Mouse (Mus musculus) G1E (cell line): ENCODE data around the gene Hsd17b6. TPM values are rescaled to one million over a fixed set of nuclear protein-coding genes. Genes with fewer than 3 reads are reported as not detected.

Experiments used
- ATAC-seq: 2 replicates; pipeline ENCODE4 v1.8.0; 2016; ENCODE audit warnings: mild to moderate bottlenecking; ENCODE audit not compliant: insufficient number of reproducible peaks, poor library complexity, low FRiP score, severe bottlenecking; ENCODE audit errors: extremely low read depth
- DNase-seq: peaks from one replicate; pipeline ENCODE4 v3.0.0; 2012; ENCODE audit warnings: low spot score
- H3K27me3 ChIP-seq: 2 replicates; pipeline ENCODE4 v1.6.1; 2012; ENCODE audit warnings: mild to moderate bottlenecking, low read length, inconsistent platforms; ENCODE audit not compliant: insufficient read depth
- H3K36me3 ChIP-seq: replicated peaks from 2 replicates; pipeline ENCODE3; 2012; ENCODE audit warnings: mild to moderate bottlenecking, inconsistent platforms
- H3K4me1 ChIP-seq: 2 replicates; pipeline ENCODE4 v1.6.1; 2012; ENCODE audit warnings: low read depth, low read length, inconsistent platforms, mixed read lengths; ENCODE audit not compliant: insufficient read depth
- H3K4me3 ChIP-seq: 2 replicates; pipeline ENCODE4 v1.5.1; 2012; ENCODE audit warnings: low read depth, mild to moderate bottlenecking, inconsistent platforms, low read length, moderate library complexity, mixed read lengths
- H3K9me3 ChIP-seq: replicated peaks from 2 replicates; pipeline ENCODE4 v1.6.1; 2012; ENCODE audit warnings: inconsistent platforms
- CTCF ChIP-seq: IDR thresholded peaks from 2 replicates; pipeline ENCODE4 v1.5.1; 2012; ENCODE audit warnings: low read depth, low read length, inconsistent platforms, mixed read lengths
- GATA1 ChIP-seq: IDR thresholded peaks from 2 replicates; pipeline ENCODE4 v1.6.1; 2012; ENCODE audit warnings: borderline replicate concordance, low read length, inconsistent platforms, mixed read lengths
- GATA2 ChIP-seq: IDR thresholded peaks from 2 replicates; pipeline ENCODE4 v1.6.1; 2012; ENCODE audit warnings: low read depth, low read length, inconsistent platforms, borderline replicate concordance
- POLR2AphosphoS5 ChIP-seq: IDR thresholded peaks from 2 replicates; pipeline ENCODE4 v1.6.1; 2012; ENCODE audit warnings: low read depth, low read length, inconsistent platforms; ENCODE audit not compliant: insufficient replicate concordance
- TAL1 ChIP-seq: conservative IDR thresholded peaks from 2 replicates; pipeline ENCODE4 v1.6.1; 2012; ENCODE audit warnings: low read depth, low read length, inconsistent platforms, mixed read lengths
- polyA plus RNA-seq: library from polyadenylated mRNA; stranded (reverse); fragments of >175 nt; gene quantifications from 2 replicates; pipeline ENCODE4 v1.2.3, GENCODE M21; 2012
- total RNA-seq, 2 experiments: library from RNA; stranded (forward) in 1 of 2; stranded (reverse) in 1 of 2; fragments of 200-1000 nt in 1 of 2; fragments of >200 nt in 1 of 2; fragmentation: Nextera tagmentation in 1 of 2; gene quantifications; 2 replicates each; pipeline ENCODE4 v1.2.3; 2014 to 2017

Hsd17b6 gene
- total and polyA plus RNA-seq, 3 experiments = 0.05 TPM; not detected in 2

DNA sequence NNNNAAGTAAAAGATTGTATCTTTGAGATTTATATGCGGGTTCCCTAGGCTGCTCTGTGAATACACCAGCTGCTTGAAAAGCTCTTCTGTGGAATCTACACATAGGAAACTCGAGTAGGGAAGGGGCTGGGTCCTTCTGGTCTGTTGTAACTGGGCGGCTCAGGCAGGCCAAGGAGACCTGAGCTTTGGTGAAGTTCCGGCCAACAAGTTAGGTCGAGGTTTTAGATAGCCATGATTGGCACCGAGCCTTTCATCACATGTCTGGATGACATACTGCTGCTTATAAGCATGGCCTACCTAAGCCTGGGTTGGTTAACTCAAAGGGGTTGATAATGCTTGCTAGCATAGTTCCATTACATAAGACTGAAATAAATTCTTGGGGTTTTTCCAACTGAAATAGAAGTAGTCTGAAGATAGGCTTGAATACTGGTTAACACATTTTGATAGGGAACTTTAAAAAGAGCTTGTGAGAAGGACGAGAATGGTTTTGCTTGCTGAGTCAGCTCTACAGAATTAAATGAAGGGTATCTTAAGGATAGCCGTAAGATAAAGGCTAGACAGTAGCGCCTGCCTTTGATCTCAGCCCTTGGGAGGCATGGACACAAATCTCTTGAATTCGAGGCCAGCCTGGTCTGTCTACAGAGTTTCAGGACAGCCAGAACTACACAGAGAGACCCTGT, 29.5 kb upstream of the Hsd17b6 start:
- Histone ChIP-seq H3K4me1 (peaks cover 52% of the 10 kb centered on the region), H3K4me3 (peak overlapping the region; percentile 81), H3K36me3 (peaks cover 55% of the 10 kb centered on the region)

DNA sequence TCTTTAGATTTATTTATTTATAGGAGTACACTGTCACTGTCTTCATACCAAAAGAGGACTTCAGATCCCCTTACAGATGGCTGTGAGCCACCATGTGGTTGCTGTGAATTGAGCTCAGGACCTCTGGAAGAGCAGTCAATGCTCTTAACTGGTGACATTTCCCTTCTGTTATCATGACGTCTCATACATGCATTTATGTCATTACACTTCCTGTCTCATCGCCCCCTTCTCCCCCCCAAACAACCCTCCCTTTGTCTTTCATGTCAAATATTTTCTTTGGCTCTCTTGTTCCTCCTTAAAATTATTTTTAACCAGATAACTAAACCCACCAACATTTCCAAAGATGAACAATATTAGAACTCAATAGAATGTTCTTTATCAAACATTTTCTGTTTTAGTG, 23.4 kb upstream of the Hsd17b6 start:
- no peaks in the 10 kb centered on the region for H3K9me3 ChIP-seq
- peaks cover 7% of the 10 kb centered on the region for H3K4me1 ChIP-seq
- peaks cover 60% of the 10 kb centered on the region for H3K36me3 ChIP-seq
- no peak overlapping the region for H3K4me3 ChIP-seq
- DNase-seq = no peak
- no peaks in the 10 kb centered on the region for H3K27me3 ChIP-seq
- TF ChIP-seq CTCF (no peak), POLR2AphosphoS5 (no peak), GATA2 (no peak), GATA1 (no peak), TAL1 (no peak)
- no peak for ATAC-seq

More for the DNA sequence above, 29.5 kb upstream of the Hsd17b6 start:
- TF ChIP-seq GATA2 (no peak), TAL1 (no peak), CTCF (no peak), POLR2AphosphoS5 (no peak), GATA1 (no peak)
- Histone ChIP-seq H3K9me3 (no peaks in the 10 kb centered on the region), H3K27me3 (no peaks in the 10 kb centered on the region)
- DNase-seq (no peak), ATAC-seq (no peak)

DNA sequence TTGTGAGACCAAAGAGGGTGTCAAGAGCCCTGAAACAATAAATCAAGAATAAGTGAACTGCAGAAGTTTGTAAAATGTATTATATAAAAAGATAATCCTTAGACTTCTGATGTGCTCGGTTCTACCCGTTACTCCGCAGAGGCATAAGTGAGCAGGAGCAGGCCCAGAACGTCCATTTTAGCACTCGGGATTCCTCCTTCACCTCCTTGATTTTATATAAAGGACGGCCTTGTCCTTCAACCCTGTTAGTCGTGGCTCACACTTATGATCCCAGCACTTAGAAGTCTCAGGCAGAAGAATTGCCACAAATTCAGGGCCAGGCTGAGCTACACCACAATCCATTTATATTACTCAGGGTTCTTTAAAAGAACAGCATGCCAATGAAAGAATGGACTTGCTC, 22.5 kb upstream of the Hsd17b6 start:
- H3K4me3 ChIP-seq = no peak overlapping the region
- no peaks in the 10 kb centered on the region for H3K27me3 ChIP-seq
- DNase-seq = no peak
- ATAC-seq = no peak
- H3K4me1 ChIP-seq = peaks cover 6% of the 10 kb centered on the region
- H3K36me3 ChIP-seq = peaks cover 67% of the 10 kb centered on the region
- TF ChIP-seq POLR2AphosphoS5 (no peak), TAL1 (no peak), GATA2 (no peak), GATA1 (no peak), CTCF (no peak)
- H3K9me3 ChIP-seq = no peaks in the 10 kb centered on the region

DNA sequence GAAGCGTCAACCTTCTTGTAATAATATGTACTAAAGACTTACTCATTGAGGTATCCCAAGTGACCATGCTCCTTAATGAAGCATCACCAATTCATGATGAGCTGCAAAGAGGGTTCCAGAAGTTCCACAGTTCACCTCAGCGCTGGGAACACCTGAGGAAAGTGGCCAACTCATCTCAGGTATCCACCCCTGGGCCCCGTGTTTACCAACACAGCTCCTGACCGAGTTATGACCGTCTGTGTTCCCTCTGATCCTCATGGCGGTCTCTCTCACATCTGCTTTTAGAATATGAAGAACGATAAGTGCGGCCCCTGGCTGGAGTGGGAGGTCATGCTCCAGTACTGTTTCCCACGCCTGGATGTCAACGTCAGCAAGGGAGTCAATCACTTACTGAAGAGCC, 16.1 kb upstream of the Hsd17b6 start:
- H3K27me3 ChIP-seq = no peaks in the 10 kb centered on the region
- no peak for DNase-seq
- H3K4me1 ChIP-seq = no peaks in the 10 kb centered on the region
- ATAC-seq = no peak
- peaks cover 89% of the 10 kb centered on the region for H3K36me3 ChIP-seq
- H3K9me3 ChIP-seq = no peaks in the 10 kb centered on the region
- no peak overlapping the region for H3K4me3 ChIP-seq
- TF ChIP-seq TAL1 = no peak
- TF ChIP-seq CTCF = no peak
- no peak for TF ChIP-seq POLR2AphosphoS5

DNA sequence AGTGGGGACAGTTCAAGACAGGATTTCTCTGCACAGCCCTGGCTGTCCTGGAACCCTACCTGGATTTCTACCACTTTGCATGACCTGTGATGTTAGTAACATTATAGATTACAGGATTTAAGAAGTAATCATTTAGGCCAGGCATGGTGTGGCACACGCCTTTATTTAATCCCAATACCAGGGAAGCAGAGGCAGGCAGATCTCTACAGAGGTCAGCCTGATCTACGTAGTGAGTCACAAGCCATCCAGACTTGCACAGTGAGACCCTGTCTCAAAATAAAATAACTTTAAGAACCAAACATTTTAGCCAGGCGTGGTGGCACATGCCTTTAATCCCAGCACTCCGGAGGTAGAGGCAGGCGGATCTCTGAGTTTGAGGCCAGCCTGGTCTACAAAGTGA, 14.8 kb upstream of the Hsd17b6 start:
- Histone ChIP-seq H3K9me3 (no peaks in the 10 kb centered on the region), H3K4me3 (no peak overlapping the region), H3K4me1 (peaks cover 5% of the 10 kb centered on the region), H3K36me3 (peaks cover 86% of the 10 kb centered on the region), H3K27me3 (no peaks in the 10 kb centered on the region)
- DNase-seq (no peak), ATAC-seq (no peak)
- no peak for TF ChIP-seq GATA1
- TF ChIP-seq POLR2AphosphoS5 = no peak
- TF ChIP-seq CTCF = no peak
- TF ChIP-seq GATA2 = no peak
- TF ChIP-seq TAL1 = no peak

DNA sequence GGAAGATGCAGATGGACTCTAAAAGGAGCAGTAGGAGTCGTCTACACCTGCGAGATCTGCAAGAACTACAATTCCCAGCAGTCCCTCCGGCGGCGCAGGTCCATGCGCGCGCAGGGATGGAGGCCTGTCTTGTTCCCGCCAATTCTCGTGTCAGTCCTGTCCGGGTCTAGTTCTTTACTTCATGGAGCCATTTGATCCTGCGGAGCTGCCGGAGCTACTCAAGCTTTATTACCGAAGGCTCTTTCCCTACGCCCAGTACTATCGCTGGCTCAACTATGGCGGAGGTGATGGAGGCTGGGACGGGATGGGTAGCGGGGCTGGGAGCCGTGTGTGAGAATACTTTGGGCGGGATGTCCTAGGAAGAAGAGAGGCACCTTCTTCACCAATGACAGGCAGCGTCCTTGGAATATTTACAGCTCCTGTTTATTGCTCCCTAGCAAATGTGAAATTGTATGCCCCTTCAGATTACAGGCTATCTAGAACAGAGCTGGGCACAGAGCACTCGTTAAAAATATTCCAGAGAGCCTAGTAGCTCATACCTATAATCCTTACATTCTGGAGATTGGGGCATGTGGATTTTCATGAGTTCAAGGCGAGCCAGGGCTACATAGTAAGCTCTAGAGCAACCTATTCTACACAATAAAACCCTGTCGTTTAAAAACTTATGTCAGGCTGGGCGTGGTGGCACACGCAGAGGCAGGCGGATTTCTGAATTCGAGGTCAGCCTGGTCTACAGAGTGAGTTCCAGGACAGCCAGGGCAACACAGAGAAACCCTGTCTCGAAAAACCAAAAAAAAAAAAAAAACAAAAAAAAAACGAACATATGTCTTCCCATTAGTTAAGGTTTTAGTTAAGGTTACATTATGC, 7.9 kb upstream of the Hsd17b6 start, which contains the start of gene Prim1:
TSS of gene Prim1 (plus strand) at position 101 of the 867 bp plus-strand sequence.
- TF ChIP-seq POLR2AphosphoS5 (no peak), CTCF (no peak), GATA1 (no peak), TAL1 (no peak), GATA2 (no peak)
- no peaks in the 10 kb centered on the region for H3K27me3 ChIP-seq
- H3K4me1 ChIP-seq = peaks cover 19% of the 10 kb centered on the region
- ATAC-seq (peak; percentile 90), DNase-seq (peak; percentile 76)
- no peaks in the 10 kb centered on the region for H3K9me3 ChIP-seq
- H3K36me3 ChIP-seq = peaks cover 28% of the 10 kb centered on the region
- H3K4me3 ChIP-seq = peak within 1 kb of the TSS; percentile 75
